Mouse (Mus musculus) adrenal gland, adult 8-10 months (tissue): ENCODE data around the gene Plekhg3. TPM values are rescaled to one million over a fixed set of nuclear protein-coding genes. Genes with fewer than 3 reads are reported as not detected.

Experiments used
- DNase-seq: peaks from one replicate; pipeline ENCODE4 v3.0.0; 2022
- total RNA-seq, 4 experiments: library from RNA; stranded (reverse); gene quantifications; 2 replicates each; pipeline ENCODE4 v1.2.4; 2022

The Plekhg3 gene
- total RNA-seq, 4 experiments from 2014 or later, result 10.8 to 23.4 (median 16.2) TPM

- DNase-seq, result no peak
Observed at GRCm38 (mm10) chr12:76528766-76529165, 1.9 kb upstream of the Plekhg3 start.

GRCm38 (mm10) chr12:76531986-76532925 lies 1.6 kb downstream of the Plekhg3 start:
- DNase-seq, result no peak

- no peak for DNase-seq
Observed at GRCm38 (mm10) chr12:76532926-76533376, 2.3 kb downstream of the Plekhg3 start.

- no peak for DNase-seq
Observed at GRCm38 (mm10) chr12:76533377-76534222, 2.9 kb downstream of the Plekhg3 start.

GRCm38 (mm10) chr12:76534233-76534632 lies 3.5 kb downstream of the Plekhg3 start:
- no peak for DNase-seq

- no peak for DNase-seq
Observed at GRCm38 (mm10) chr12:76534641-76535283, 4.1 kb downstream of the Plekhg3 start.

GRCm38 (mm10) chr12:76535471-76535900 lies 4.8 kb downstream of the Plekhg3 start:
- no peak for DNase-seq

GRCm38 (mm10) chr12:76536591-76537153 lies 6.0 kb downstream of the Plekhg3 start:
- no peak for DNase-seq

GRCm38 (mm10) chr12:76537434-76537833 lies 6.7 kb downstream of the Plekhg3 start:
- DNase-seq, result no peak

- no peak for DNase-seq
Observed at GRCm38 (mm10) chr12:76540169-76540568, 9.5 kb downstream of the Plekhg3 start.

- DNase-seq, result no peak
Observed at GRCm38 (mm10) chr12:76540701-76541221, 10.1 kb downstream of the Plekhg3 start.

- DNase-seq, result no peak
Observed at GRCm38 (mm10) chr12:76541475-76541874, 10.8 kb downstream of the Plekhg3 start.

GRCm38 (mm10) chr12:76541879-76542278 lies 11.2 kb downstream of the Plekhg3 start:
- DNase-seq, result no peak

GRCm38 (mm10) chr12:76545786-76546370 lies 15.2 kb downstream of the Plekhg3 start:
- DNase-seq, result no peak

- DNase-seq, result no peak
Observed at GRCm38 (mm10) chr12:76546383-76547276, 15.9 kb downstream of the Plekhg3 start.

- DNase-seq, result no peak
Observed at GRCm38 (mm10) chr12:76547409-76548081, 16.9 kb downstream of the Plekhg3 start.

GRCm38 (mm10) chr12:76548082-76548423 lies 17.4 kb downstream of the Plekhg3 start:
- no peak for DNase-seq

GRCm38 (mm10) chr12:76549203-76549602 lies 18.5 kb downstream of the Plekhg3 start:
- DNase-seq, result no peak

GRCm38 (mm10) chr12:76552321-76552720 lies 21.6 kb downstream of the Plekhg3 start:
- peak; percentile 76 for DNase-seq

- no peak for DNase-seq
Observed at GRCm38 (mm10) chr12:76552958-76553357, 22.3 kb downstream of the Plekhg3 start.
